Mouse (Mus musculus) brain, embryonic 14.5 days (tissue): ENCODE measurements around the gene Ganab.

ENCODE experiments used
- CTCF ChIP-seq: fragments of 200-500 bp; IDR thresholded peaks from 2 replicates; pipeline ENCODE4 v1.5.1; 2012; ENCODE audit warnings: inconsistent platforms, mild to moderate bottlenecking, moderate library complexity, borderline replicate concordance; ENCODE audit not compliant: insufficient read depth, insufficient read length; ENCODE audit errors: extremely low read depth
- POLR2A ChIP-seq: fragments of 200-500 bp; IDR thresholded peaks from 2 replicates; pipeline ENCODE4 v1.6.1; 2012; ENCODE audit warnings: mild to moderate bottlenecking, inconsistent platforms, borderline replicate concordance; ENCODE audit not compliant: poor library complexity, insufficient read depth, insufficient read length, severe bottlenecking; ENCODE audit errors: extremely low read depth

DNA sequence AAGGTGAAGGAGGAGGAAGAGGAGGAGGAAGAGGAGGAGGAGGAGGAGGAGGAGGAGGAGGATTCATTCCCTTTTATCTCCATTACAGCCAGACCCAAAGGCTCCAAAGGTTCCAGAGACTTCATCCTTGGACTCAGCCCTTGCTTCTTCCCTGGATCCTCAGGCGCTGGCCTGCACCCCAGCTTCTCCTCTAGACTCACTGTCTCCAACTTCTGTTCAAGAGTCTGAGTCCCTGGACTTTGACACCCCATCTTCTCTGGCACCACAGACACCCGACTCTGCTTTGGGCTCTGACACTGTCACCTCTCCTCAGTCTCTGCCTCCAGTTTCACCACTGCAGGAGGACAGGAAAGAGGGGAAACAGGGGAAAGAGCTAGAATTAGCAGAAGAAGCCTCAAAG is 64.4 kb downstream of the Ganab start:
- TF ChIP-seq CTCF (no peak), POLR2A (no peak)
